Mouse (Mus musculus): Measurements from ENCODE around the gene Nlrp3.
"Not testable (repeated sequence)": the region's sequence is repeated elsewhere in the genome, so short reads cannot be mapped to it uniquely, and the experiment has no call there.

Nlrp3 gene

GRCm38 (mm10) chr11:59537218-59538130 is 3.9 kb upstream of the Nlrp3 start:
- no peak for DNase-seq (ENCODE audit: low read depth, low spot score)

- DNase-seq (ENCODE audit: low read depth, low spot score) = no peak
Measured at GRCm38 (mm10) chr11:59538387-59538786, 3.0 kb upstream of the Nlrp3 start.

GRCm38 (mm10) chr11:59540123-59540522 is 1.2 kb upstream of the Nlrp3 start:
- DNase-seq (ENCODE audit: low read depth, low spot score) = no peak

- no peak for DNase-seq (ENCODE audit: low read depth, low spot score)
Measured at GRCm38 (mm10) chr11:59542442-59542841, 1.1 kb downstream of the Nlrp3 start.

GRCm38 (mm10) chr11:59543376-59543775 is 2.0 kb downstream of the Nlrp3 start:
- DNase-seq (ENCODE audit: low read depth, low spot score) = no peak

DNA sequence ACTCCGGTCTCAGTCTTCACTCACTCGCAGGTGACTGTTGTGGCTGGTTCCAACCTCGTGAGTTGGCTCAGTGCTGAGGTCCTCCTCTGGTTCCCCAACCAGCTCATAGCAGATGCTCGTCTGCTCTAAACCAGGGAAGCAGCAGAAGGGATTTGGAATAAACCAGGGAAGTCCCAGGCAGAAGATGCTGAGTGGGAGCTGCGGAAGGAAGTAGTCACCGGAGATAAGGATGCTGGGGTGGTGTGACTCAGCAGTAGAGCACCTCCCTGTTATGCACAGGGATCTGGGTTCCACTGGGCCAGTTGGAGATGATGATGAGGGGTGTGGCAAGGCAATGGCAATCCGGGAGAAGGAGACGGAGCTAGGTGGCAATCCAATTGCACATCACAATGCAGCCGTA is 2.6 kb downstream of the Nlrp3 start:
- DNase-seq (ENCODE audit: low read depth, low spot score) = no peak

DNA sequence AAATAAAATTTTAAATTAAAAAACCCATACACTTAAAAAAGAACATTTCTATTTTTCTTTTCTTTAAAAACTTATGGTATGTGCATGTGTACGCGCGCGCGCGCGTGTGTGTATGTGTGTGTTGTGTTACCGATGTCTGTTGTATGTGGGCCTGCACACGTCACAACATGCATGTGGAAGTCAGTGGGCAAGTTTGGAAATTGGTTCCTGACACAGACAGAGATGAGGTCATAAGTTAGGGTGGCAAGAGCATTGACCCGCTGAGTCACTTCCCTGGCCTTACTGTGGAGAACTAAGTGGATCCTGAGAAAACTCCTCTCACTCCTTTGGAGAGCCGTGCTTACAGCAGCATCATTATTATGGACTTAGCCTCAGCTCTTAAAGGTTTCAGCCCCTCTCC is 12.8 kb downstream of the Nlrp3 start:
- no peak for DNase-seq (ENCODE audit: low read depth, low spot score)

GRCm38 (mm10) chr11:59554535-59554934 is 13.2 kb downstream of the Nlrp3 start:
- no peak for DNase-seq (ENCODE audit: low read depth, low spot score)

GRCm38 (mm10) chr11:59560906-59561305 is 19.5 kb downstream of the Nlrp3 start:
- no peak for DNase-seq (ENCODE audit: low read depth, low spot score)

DNA sequence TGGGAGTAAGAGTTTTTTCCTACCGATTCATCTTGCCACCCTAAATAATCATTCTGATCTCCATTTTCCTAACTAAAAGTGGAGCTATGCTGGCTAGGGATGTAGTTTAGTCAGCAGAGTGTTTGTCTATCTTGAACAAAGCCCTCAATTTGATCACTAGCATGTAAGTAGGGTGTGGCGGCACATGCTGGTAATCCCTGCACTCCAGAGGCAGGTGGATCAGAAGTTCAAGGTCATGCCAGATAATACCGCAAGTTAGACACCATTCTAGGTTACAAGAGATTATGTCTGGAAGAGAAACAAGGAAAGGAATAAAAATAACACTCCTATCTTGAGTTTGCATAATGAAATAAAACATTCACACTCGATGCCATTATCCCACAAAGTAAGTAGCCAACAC is 21.0 kb downstream of the Nlrp3 start:
- no peak for DNase-seq (ENCODE audit: low read depth, low spot score)

DNA sequence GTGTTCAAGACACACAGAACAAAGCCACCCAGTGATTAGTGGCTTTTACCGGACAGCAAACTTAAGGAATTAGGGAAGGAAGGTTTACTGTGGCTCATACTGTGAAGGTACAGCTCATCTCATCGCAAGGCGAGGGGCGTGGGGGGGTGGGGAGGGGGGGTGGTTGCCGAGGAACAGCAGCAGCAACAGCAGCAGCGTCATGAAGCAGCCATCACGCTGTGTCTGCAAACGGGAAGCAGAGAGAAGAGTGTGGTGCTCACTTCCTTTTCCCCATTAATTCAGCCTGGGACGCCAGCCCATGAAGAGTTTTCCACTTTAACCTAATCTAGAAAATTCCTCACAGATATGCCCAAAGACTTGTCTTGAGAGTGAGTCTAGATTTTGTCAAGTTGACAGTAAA is 21.5 kb downstream of the Nlrp3 start:
- DNase-seq (ENCODE audit: low read depth, low spot score) = no peak

GRCm38 (mm10) chr11:59569306-59569705 is 27.9 kb downstream of the Nlrp3 start:
- DNase-seq (ENCODE audit: low read depth, low spot score) = no peak

DNA sequence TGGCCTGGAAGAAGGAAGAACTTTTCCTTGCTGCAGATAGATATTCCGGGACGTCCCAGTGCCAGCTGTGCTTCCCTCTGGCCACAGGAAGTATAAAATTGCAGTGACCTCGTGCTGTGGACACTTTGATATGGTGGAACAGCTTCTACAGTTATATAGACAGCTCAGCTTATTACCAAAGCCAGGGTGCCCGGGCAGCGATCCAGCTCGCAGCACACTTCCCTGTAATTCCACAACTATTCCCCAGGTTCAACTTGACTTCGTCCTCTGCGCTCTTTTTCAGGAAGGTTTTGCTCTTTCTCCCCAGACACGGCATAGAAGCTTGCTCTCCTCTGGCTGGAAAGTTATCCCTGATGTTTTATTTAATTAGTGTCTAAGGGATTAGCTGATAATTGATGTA is 34.4 kb downstream of the Nlrp3 start:
- no peak for DNase-seq (ENCODE audit: low read depth, low spot score)

DNA sequence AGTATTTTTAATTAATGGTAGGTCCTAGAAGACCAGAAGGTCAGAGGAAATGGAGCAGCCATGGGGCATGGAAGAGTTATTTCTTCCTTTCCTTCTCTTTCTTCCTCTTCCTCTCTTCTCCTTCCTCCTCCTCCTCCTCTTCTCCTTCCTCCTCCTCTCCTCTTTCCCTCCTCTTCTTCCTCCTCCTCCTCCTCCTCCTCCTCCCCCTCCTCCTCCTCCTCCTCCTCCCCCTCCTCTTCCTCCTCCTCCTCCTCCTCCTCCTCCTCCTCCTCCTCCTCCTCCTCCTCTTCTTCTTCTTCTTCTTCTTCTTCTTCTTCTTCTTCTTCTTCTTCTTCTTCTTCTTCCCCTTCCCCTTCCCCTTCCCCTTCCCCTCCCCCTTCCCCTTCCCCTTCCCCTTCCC is 34.8 kb downstream of the Nlrp3 start, which contains the start of gene Olfr222:
Gene Olfr222, minus strand, starts transcription at position 101 of the 400 bp plus-strand sequence.
- DNase-seq (ENCODE audit: low read depth, low spot score) = not testable (repeated sequence)

- no peak for DNase-seq (ENCODE audit: low read depth, low spot score)
Measured at GRCm38 (mm10) chr11:59584539-59584938, 43.2 kb downstream of the Nlrp3 start.

- DNase-seq (ENCODE audit: low read depth, low spot score) = no peak
Measured at GRCm38 (mm10) chr11:59589496-59589895, 48.1 kb downstream of the Nlrp3 start.

DNA sequence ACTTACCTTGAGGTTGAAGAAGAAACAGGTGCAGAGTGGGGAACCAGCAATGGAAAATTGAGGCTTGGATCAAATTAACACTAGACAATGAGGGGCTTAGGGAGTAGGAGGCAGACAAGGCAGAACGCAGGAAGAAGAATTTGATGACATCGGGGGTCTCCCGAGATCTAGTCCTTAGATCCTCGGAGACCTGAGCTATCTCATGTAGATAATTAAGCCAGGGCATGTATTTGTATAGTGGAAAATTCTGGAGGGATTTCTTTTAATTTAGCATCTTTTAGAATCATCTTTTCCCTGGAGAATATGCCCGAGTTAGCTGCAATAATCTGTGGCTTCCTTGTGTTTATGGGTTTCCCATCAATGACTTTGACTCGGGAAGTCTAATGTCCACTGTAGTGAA is 51.8 kb downstream of the Nlrp3 start, which contains the start of gene Olfr223:
Gene Olfr223, minus strand, starts transcription at position 101 of the 400 bp plus-strand sequence.
- no peak for DNase-seq (ENCODE audit: low read depth, low spot score)

- no peak for DNase-seq (ENCODE audit: low read depth, low spot score)
Measured at GRCm38 (mm10) chr11:59596091-59596490, 54.7 kb downstream of the Nlrp3 start.

- DNase-seq (ENCODE audit: low read depth, low spot score) = no peak
Measured at GRCm38 (mm10) chr11:59596950-59597349, 55.6 kb downstream of the Nlrp3 start.

GRCm38 (mm10) chr11:59599211-59599610 is 57.8 kb downstream of the Nlrp3 start:
- DNase-seq (ENCODE audit: low read depth, low spot score) = no peak

GRCm38 (mm10) chr11:59600872-59601271 is 59.5 kb downstream of the Nlrp3 start:
- no peak for DNase-seq (ENCODE audit: low read depth, low spot score)

DNA sequence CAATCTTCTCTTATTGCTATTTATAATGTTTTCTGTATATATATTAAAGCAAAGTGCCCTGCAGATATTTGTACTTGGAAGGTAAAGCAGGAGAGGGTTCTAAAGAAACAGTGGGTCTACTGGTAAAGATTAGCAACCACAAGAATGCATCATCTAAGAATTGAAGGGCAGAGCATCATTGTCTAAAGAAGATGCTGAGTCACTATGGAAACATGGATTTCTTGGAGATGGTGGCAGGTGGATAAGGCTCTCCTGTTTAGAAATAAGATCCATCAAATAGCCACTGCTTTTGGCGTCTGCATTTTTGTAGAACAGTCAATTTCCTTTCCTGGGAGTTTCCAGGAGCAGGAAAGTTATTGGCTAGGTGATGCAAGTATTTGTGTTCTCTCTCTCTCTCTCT is 60.9 kb downstream of the Nlrp3 start:
- DNase-seq (ENCODE audit: low read depth, low spot score) = no peak

GRCm38 (mm10) chr11:59611646-59612045 is 70.3 kb downstream of the Nlrp3 start:
- no peak for DNase-seq (ENCODE audit: low read depth, low spot score)

Measured in CD4-positive helper T cell, adult 2 months (primary cell).